Mouse (Mus musculus) liver, embryonic 12.5 days (tissue): Measurements from ENCODE around the gene Slc35b4. TPM values are rescaled to one million over a fixed set of nuclear protein-coding genes. Genes with fewer than 3 reads are reported as not detected.

Source experiments
- ATAC-seq: fragments of 200-750 bp; cut with Nextera tagmentation; 2 replicates; pipeline ENCODE4 v1.8.0; 2017; ENCODE audit warnings: moderate number of reproducible peaks, mild to moderate bottlenecking, moderate library complexity
- H3K27ac ChIP-seq: fragments of 300-500 bp; sonication (generic); 2 replicates; pipeline ENCODE4 v1.5.1; 2016; ENCODE audit warnings: mild to moderate bottlenecking
- H3K27me3 ChIP-seq: fragments of 300-500 bp; sonication (generic); replicated peaks from 2 replicates; pipeline ENCODE4 v1.6.1; 2016; ENCODE audit warnings: mild to moderate bottlenecking, moderate library complexity
- H3K36me3 ChIP-seq: fragments of 300-500 bp; sonication (generic); 2 replicates; pipeline ENCODE4 v1.6.1; 2016; ENCODE audit warnings: mild to moderate bottlenecking, moderate library complexity
- H3K4me1 ChIP-seq: fragments of 300-500 bp; sonication (generic); 2 replicates; pipeline ENCODE4 v1.6.1; 2016
- H3K4me2 ChIP-seq: fragments of 300-500 bp; sonication (generic); 2 replicates; pipeline ENCODE4 v1.6.1; 2016; ENCODE audit warnings: mild to moderate bottlenecking, moderate library complexity
- H3K4me3 ChIP-seq: fragments of 300-500 bp; sonication (generic); 2 replicates; pipeline ENCODE4 v1.5.1; 2016; ENCODE audit warnings: mild to moderate bottlenecking, moderate library complexity
- H3K9ac ChIP-seq: fragments of 300-500 bp; sonication (generic); 2 replicates; pipeline ENCODE4 v1.6.1; 2016; ENCODE audit warnings: mild to moderate bottlenecking, moderate library complexity
- H3K9me3 ChIP-seq: fragments of 300-500 bp; sonication (generic); replicated peaks from 2 replicates; pipeline ENCODE4 v1.6.1; 2016; ENCODE audit warnings: mild to moderate bottlenecking, moderate library complexity
- WGBS: fragments of 180-500 bp; shearing (Covaris S2); methylation state at CpG from one replicate; pipeline ENCODE4 v1.1.7; 2016; ENCODE audit not compliant: insufficient replicate concordance; 5-methylcytosine and 5-hydroxymethylcytosine counted together
- polyA plus RNA-seq: library from polyadenylated mRNA; unstranded; fragments of >200 nt; fragmentation: Nextera tagmentation; extraction: Ambion mirVana; gene quantifications from 2 replicates; pipeline ENCODE4 v1.2.1, GENCODE M21; 2016

The Slc35b4 gene
- 26.6 and 27.4 TPM in 2 replicates for polyA plus RNA-seq

- peak within 1 kb of the TSS; percentile 75 for H3K4me3 ChIP-seq
- H3K9ac ChIP-seq, result peak within 1 kb of the TSS; percentile 87
- peak within 1 kb of the TSS; percentile 87 for H3K27ac ChIP-seq
- ATAC-seq, result peak; percentile 98
- under 1% methylated on average over 29 of the region's 29 CpGs for WGBS
- H3K9me3 ChIP-seq, result no peaks in the 10 kb centered on the region
- H3K4me2 ChIP-seq, result peak within 1 kb of the TSS; percentile 77
- peaks cover 21% of the 10 kb centered on the region for H3K4me1 ChIP-seq
- H3K27me3 ChIP-seq, result no peaks in the 10 kb centered on the region
- H3K36me3 ChIP-seq, result peaks cover 8% of the 10 kb centered on the region
Measured at GRCm38 (mm10) chr6:34176864-34177247, at the start of gene Slc35b4. Gene Slc35b4, minus strand, starts transcription at chr6:34177111.

GRCm38 (mm10) chr6:34225004-34225599 is 48.2 kb upstream of the Slc35b4 start:
- no peak overlapping the region for H3K9ac ChIP-seq
- H3K36me3 ChIP-seq, result no peaks in the 10 kb centered on the region
- H3K27me3 ChIP-seq, result no peaks in the 10 kb centered on the region; the same call in 1 of the 2 replicates
- no peak for ATAC-seq
- H3K4me2 ChIP-seq, result no peak overlapping the region
- H3K4me1 ChIP-seq, result no peaks in the 10 kb centered on the region
- WGBS, result 74% methylated on average over 3 of the region's 3 CpGs
- H3K9me3 ChIP-seq, result peaks cover 9% of the 10 kb centered on the region
- no peak overlapping the region for H3K4me3 ChIP-seq
- H3K27ac ChIP-seq, result no peak overlapping the region

GRCm38 (mm10) chr6:34216450-34217319 is 39.8 kb upstream of the Slc35b4 start:
- no peaks in the 10 kb centered on the region for H3K36me3 ChIP-seq
- H3K4me3 ChIP-seq, result no peak overlapping the region
- no peak overlapping the region for H3K4me2 ChIP-seq
- H3K27ac ChIP-seq, result no peak overlapping the region
- 34% methylated on average over 9 of the region's 9 CpGs for WGBS
- no peak overlapping the region for H3K9ac ChIP-seq
- 0 out of 2 replicates have a peak, but pooled peaks cover 9% of the 10 kb centered on the region for H3K27me3 ChIP-seq
- no peaks in the 10 kb centered on the region for H3K9me3 ChIP-seq
- H3K4me1 ChIP-seq, result no peaks in the 10 kb centered on the region
- no peak for ATAC-seq

GRCm38 (mm10) chr6:34205754-34206153 is 28.8 kb upstream of the Slc35b4 start:
- Histone ChIP-seq H3K9ac (no peak overlapping the region), H3K27ac (no peak overlapping the region), H3K36me3 (no peaks in the 10 kb centered on the region), H3K4me3 (no peak overlapping the region), H3K27me3 (no peaks in the 10 kb centered on the region; the same call in 1 of the 2 replicates), H3K9me3 (no peaks in the 10 kb centered on the region), H3K4me1 (no peaks in the 10 kb centered on the region), H3K4me2 (no peak overlapping the region)
- no peak for ATAC-seq
- WGBS, result 63% methylated on average over 3 of the region's 3 CpGs

GRCm38 (mm10) chr6:34204971-34205572 is 28.2 kb upstream of the Slc35b4 start:
- H3K9me3 ChIP-seq, result no peaks in the 10 kb centered on the region
- H3K27me3 ChIP-seq, result no peaks in the 10 kb centered on the region; the same call in 1 of the 2 replicates
- 50% methylated on average over 8 of the region's 8 CpGs for WGBS
- H3K4me2 ChIP-seq, result no peak overlapping the region
- no peak overlapping the region for H3K27ac ChIP-seq
- H3K4me3 ChIP-seq, result no peak overlapping the region
- no peaks in the 10 kb centered on the region for H3K4me1 ChIP-seq
- H3K9ac ChIP-seq, result no peak overlapping the region
- ATAC-seq, result no peak
- H3K36me3 ChIP-seq, result no peaks in the 10 kb centered on the region

- no peaks in the 10 kb centered on the region for H3K9me3 ChIP-seq
- 76% methylated on average over 7 of the region's 7 CpGs for WGBS
Measured at GRCm38 (mm10) chr6:34203503-34203902, 26.6 kb upstream of the Slc35b4 start.

GRCm38 (mm10) chr6:34194981-34195380 is 18.1 kb upstream of the Slc35b4 start:
- ATAC-seq, result no peak
- H3K4me2 ChIP-seq, result no peak overlapping the region
- WGBS, result 70% methylated on average over 1 of the region's 1 CpGs

More at GRCm38 (mm10) chr6:34203503-34203902, 26.6 kb upstream of the Slc35b4 start:
- Histone ChIP-seq H3K27ac (no peak overlapping the region), H3K4me2 (no peak overlapping the region), H3K4me1 (no peaks in the 10 kb centered on the region), H3K9ac (no peak overlapping the region), H3K36me3 (no peaks in the 10 kb centered on the region), H3K27me3 (no peaks in the 10 kb centered on the region; the same call in 1 of the 2 replicates), H3K4me3 (no peak overlapping the region)
- ATAC-seq, result no peak

GRCm38 (mm10) chr6:34193708-34194475 is 17.0 kb upstream of the Slc35b4 start:
- Histone ChIP-seq H3K4me1 (no peaks in the 10 kb centered on the region), H3K27ac (no peak overlapping the region), H3K4me3 (no peak overlapping the region), H3K9ac (no peak overlapping the region), H3K4me2 (no peak overlapping the region), H3K36me3 (no peaks in the 10 kb centered on the region), H3K27me3 (0 out of 2 replicates have a peak, but pooled peaks cover 4% of the 10 kb centered on the region), H3K9me3 (no peaks in the 10 kb centered on the region)
- ATAC-seq, result no peak
- WGBS, result 53% methylated on average over 12 of the region's 12 CpGs

More at GRCm38 (mm10) chr6:34194981-34195380, 18.1 kb upstream of the Slc35b4 start:
- no peak overlapping the region for H3K9ac ChIP-seq
- H3K27ac ChIP-seq, result no peak overlapping the region
- no peaks in the 10 kb centered on the region for H3K4me1 ChIP-seq
- H3K27me3 ChIP-seq, result 0 out of 2 replicates have a peak, but pooled peaks cover 4% of the 10 kb centered on the region
- no peaks in the 10 kb centered on the region for H3K36me3 ChIP-seq
- H3K9me3 ChIP-seq, result no peaks in the 10 kb centered on the region
- no peak overlapping the region for H3K4me3 ChIP-seq

GRCm38 (mm10) chr6:34191401-34191800 is 14.5 kb upstream of the Slc35b4 start:
- no peak overlapping the region for H3K4me3 ChIP-seq
- no peaks in the 10 kb centered on the region for H3K9me3 ChIP-seq
- H3K36me3 ChIP-seq, result no peaks in the 10 kb centered on the region
- 77% methylated on average over 8 of the region's 8 CpGs for WGBS
- H3K4me1 ChIP-seq, result no peaks in the 10 kb centered on the region
- no peak overlapping the region for H3K9ac ChIP-seq
- H3K27me3 ChIP-seq, result no peaks in the 10 kb centered on the region
- no peak overlapping the region for H3K27ac ChIP-seq
- no peak for ATAC-seq
- H3K4me2 ChIP-seq, result no peak overlapping the region

GRCm38 (mm10) chr6:34189494-34189893 is 12.6 kb upstream of the Slc35b4 start:
- H3K27me3 ChIP-seq, result no peaks in the 10 kb centered on the region
- no peaks in the 10 kb centered on the region for H3K4me1 ChIP-seq
- WGBS, result 50% methylated on average over 3 of the region's 3 CpGs
- H3K27ac ChIP-seq, result no peak overlapping the region
- H3K4me2 ChIP-seq, result no peak overlapping the region
- no peaks in the 10 kb centered on the region for H3K36me3 ChIP-seq
- no peaks in the 10 kb centered on the region for H3K9me3 ChIP-seq
- no peak for ATAC-seq
- no peak overlapping the region for H3K4me3 ChIP-seq
- H3K9ac ChIP-seq, result no peak overlapping the region

GRCm38 (mm10) chr6:34187986-34188599 is 11.2 kb upstream of the Slc35b4 start:
- H3K36me3 ChIP-seq, result no peaks in the 10 kb centered on the region
- no peak overlapping the region for H3K27ac ChIP-seq
- no peaks in the 10 kb centered on the region for H3K9me3 ChIP-seq
- H3K4me3 ChIP-seq, result no peak overlapping the region
- H3K4me2 ChIP-seq, result no peak overlapping the region
- no peak for ATAC-seq
- H3K27me3 ChIP-seq, result no peaks in the 10 kb centered on the region
- H3K4me1 ChIP-seq, result no peaks in the 10 kb centered on the region
- no peak overlapping the region for H3K9ac ChIP-seq
- 48% methylated on average over 7 of the region's 7 CpGs for WGBS
